8 mouse cellular contexts compared by ENCODE assay signal in the genomic region with DNA sequence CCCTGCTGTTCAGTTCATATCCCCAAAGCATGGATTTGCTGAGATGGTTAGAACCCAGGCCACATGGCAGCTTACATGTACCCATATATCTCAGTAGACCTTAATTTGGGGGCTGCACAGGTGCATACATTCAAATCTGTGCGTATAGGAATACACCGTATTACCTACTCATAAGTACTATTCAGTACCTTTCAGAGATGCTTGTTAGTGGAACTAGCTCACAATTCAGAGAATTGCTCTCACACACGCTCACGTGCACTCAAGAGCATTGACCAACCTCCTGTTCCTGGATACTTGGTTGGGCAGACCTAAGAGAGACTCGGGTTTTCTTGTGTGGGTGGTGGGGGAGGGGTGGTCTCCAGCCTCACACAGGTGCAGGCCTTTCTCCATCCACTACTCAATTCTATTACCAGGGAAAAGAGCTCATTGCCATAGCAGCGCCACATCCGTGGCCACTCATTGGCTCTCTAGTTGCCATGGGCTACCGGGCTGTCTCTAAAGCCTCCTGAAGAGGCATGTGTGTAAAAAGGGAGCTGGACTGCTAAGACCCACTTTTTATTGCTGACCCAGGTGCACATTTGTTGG.
DNase-seq lines count a peak whose midpoint lies in the region; ATAC-seq lines count a peak whose summit lies in the region.

No protein-coding gene starts in this region.

- no peak for ATAC-seq in activated CD4-positive, CD25-positive, alpha-beta regulatory T cell, adult 4 months
- no peak for ATAC-seq in granulocyte monocyte progenitor cell, adult 5-6 weeks (replicated peaks; ENCODE audit: poor library complexity, severe bottlenecking)

- peak; percentile 69 for DNase-seq in layer of hippocampus, adult 11-12 months (ENCODE audit: low spot score)
- DNase-seq in layer of hippocampus, adult 9-10 months (ENCODE audit: low spot score): no peak
- DNase-seq in frontal cortex, adult 2 months (ENCODE audit: extremely low spot score in 1 of 2, low spot score in 1 of 2): peak; percentile 65 to 72
- DNase-seq in left cerebral cortex, postnatal 14 days (ENCODE audit: low spot score in 2 of 2): peak; percentile 78 to 90
- DNase-seq in retina, postnatal 1 day: peak; percentile 55
- no peak for DNase-seq in urinary bladder, adult 2 months (ENCODE audit: low spot score)

- intact Hi-C loops in left cerebral cortex, postnatal 14 days (cut with DNase I): no loop called here

Comparison
In these comparisons a context has a peak if more than half of its experiments do, and no peak if none do; other contexts are left out.
1. DNase-seq: peak in layer of hippocampus, adult 11-12 months (single experiment), frontal cortex, adult 2 months (2 of 2), left cerebral cortex, postnatal 14 days (2 of 2) and retina, postnatal 1 day (single experiment); none in layer of hippocampus, adult 9-10 months (single experiment) and urinary bladder, adult 2 months (single experiment).